Mouse (Mus musculus): ENCODE results near the gene Tbl1x. TPM values are rescaled to one million over a fixed set of nuclear protein-coding genes. Genes with fewer than 3 reads are reported as not detected.

The Tbl1x gene
- polyA plus RNA-seq, 1 experiment from 2014 or later: 53.3 TPM

GRCm38 (mm10) chrX:77665030-77665429, 154.2 kb downstream of the Tbl1x start:
- no peak overlapping the region for H3K4me2 ChIP-seq (ENCODE audit: low read depth, low read length)
- no peak for ATAC-seq
- no peaks in the 10 kb centered on the region for H3K4me1 ChIP-seq (ENCODE audit: control insufficient read depth, insufficient read depth, low read length)
- H3K4me3 ChIP-seq (ENCODE audit: low read length): no peak overlapping the region
- H3K9me3 ChIP-seq (ENCODE audit: control insufficient read depth, low read length): no peaks in the 10 kb centered on the region
- H3K9ac ChIP-seq (ENCODE audit: low read depth, low read length): no peak overlapping the region
- H3K27ac ChIP-seq (ENCODE audit: low read length): no peak overlapping the region
- 87% methylated on average over 2 of the region's 2 CpGs for WGBS
- H3K36me3 ChIP-seq (ENCODE audit: control insufficient read depth, insufficient read depth, low read length): no peaks in the 10 kb centered on the region
- no peaks in the 10 kb centered on the region for H3K27me3 ChIP-seq (replicated peaks; ENCODE audit: control insufficient read depth, insufficient read depth, low read length)

GRCm38 (mm10) chrX:77666911-77667310, 156.1 kb downstream of the Tbl1x start:
- Histone ChIP-seq H3K4me3 (ENCODE audit: low read length) (no peak overlapping the region), H3K27ac (ENCODE audit: low read length) (no peak overlapping the region), H3K36me3 (ENCODE audit: control insufficient read depth, insufficient read depth, low read length) (no peaks in the 10 kb centered on the region), H3K9me3 (ENCODE audit: control insufficient read depth, low read length) (no peaks in the 10 kb centered on the region), H3K4me2 (ENCODE audit: low read depth, low read length) (no peak overlapping the region), H3K4me1 (ENCODE audit: control insufficient read depth, insufficient read depth, low read length) (no peaks in the 10 kb centered on the region), H3K9ac (ENCODE audit: low read depth, low read length) (no peak overlapping the region), H3K27me3 (replicated peaks; ENCODE audit: control insufficient read depth, insufficient read depth, low read length) (no peaks in the 10 kb centered on the region)
- WGBS: 46% methylated on average over 1 of the region's 1 CpGs
- no peak for ATAC-seq

- H3K9ac ChIP-seq (ENCODE audit: low read depth, low read length): no peak overlapping the region
- no peak for ATAC-seq
- H3K36me3 ChIP-seq (ENCODE audit: control insufficient read depth, insufficient read depth, low read length): no peaks in the 10 kb centered on the region
- no peaks in the 10 kb centered on the region for H3K27me3 ChIP-seq (replicated peaks; ENCODE audit: control insufficient read depth, insufficient read depth, low read length)
- no peak overlapping the region for H3K4me2 ChIP-seq (ENCODE audit: low read depth, low read length)
- no peak overlapping the region for H3K4me3 ChIP-seq (ENCODE audit: low read length)
- no peak overlapping the region for H3K27ac ChIP-seq (ENCODE audit: low read length)
- no peaks in the 10 kb centered on the region for H3K4me1 ChIP-seq (ENCODE audit: control insufficient read depth, insufficient read depth, low read length)
- no peaks in the 10 kb centered on the region for H3K9me3 ChIP-seq (ENCODE audit: control insufficient read depth, low read length)
Measured at GRCm38 (mm10) chrX:77667441-77667840, 156.6 kb downstream of the Tbl1x start.

GRCm38 (mm10) chrX:77669779-77670550, 159.2 kb downstream of the Tbl1x start:
- Histone ChIP-seq H3K9me3 (ENCODE audit: control insufficient read depth, low read length) (no peaks in the 10 kb centered on the region), H3K4me3 (ENCODE audit: low read length) (no peak overlapping the region), H3K27me3 (replicated peaks; ENCODE audit: control insufficient read depth, insufficient read depth, low read length) (no peaks in the 10 kb centered on the region), H3K9ac (ENCODE audit: low read depth, low read length) (no peak overlapping the region), H3K36me3 (ENCODE audit: control insufficient read depth, insufficient read depth, low read length) (no peaks in the 10 kb centered on the region), H3K4me1 (ENCODE audit: control insufficient read depth, insufficient read depth, low read length) (no peaks in the 10 kb centered on the region), H3K27ac (ENCODE audit: low read length) (no peak overlapping the region), H3K4me2 (ENCODE audit: low read depth, low read length) (no peak overlapping the region)
- 49% methylated on average over 3 of the region's 3 CpGs for WGBS
- no peak for ATAC-seq
